Mouse (Mus musculus): ENCODE results near the gene Gfy.

DNA sequence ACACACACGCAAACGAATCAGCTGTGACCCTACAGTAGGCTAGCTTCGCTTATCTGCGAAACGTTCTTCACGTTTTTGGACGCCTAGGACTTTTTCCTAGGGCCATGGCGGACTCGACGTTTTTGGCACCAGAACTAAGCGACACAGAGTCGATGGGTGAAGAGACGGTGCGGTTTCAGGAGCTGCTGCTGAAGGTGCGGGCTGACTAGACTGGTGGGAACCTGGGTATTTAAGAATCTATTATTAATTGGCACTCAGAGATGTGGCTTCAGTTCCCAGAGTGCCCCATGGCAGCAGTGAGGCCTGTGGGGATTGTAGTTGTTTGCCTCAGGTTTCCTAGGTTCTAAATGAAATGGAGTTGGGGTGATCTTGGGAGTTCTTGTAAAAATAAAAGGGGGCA, 23.2 kb downstream of the Gfy start:
- TF ChIP-seq CTCF (IDR thresholded peaks at IDR 0.05) (no peak), EP300 (IDR thresholded peaks at IDR 0.05) (no peak)

All from lung, postnatal 0 days (tissue).